Mouse (Mus musculus) E14TG2a.4 (cell line): Measurements from ENCODE around the gene Mthfd2.
A peak's percentile ranks its signal among the peaks of the same experiment; 100 is the strongest.

Experiments
- H3K27me3 ChIP-seq: 2 replicates; pipeline ENCODE4 v1.6.1; 2014; ENCODE audit warnings: low read length, control low read depth; ENCODE audit not compliant: insufficient read depth
- H3K36me3 ChIP-seq: 2 replicates; pipeline ENCODE4 v1.6.1; 2014; ENCODE audit warnings: low read length, control low read depth; ENCODE audit not compliant: insufficient read depth
- H3K4me1 ChIP-seq: replicated peaks from 2 replicates; pipeline ENCODE4 v1.6.1; 2014; ENCODE audit warnings: low read depth, low read length, control low read depth
- H3K4me3 ChIP-seq: replicated peaks from 2 replicates; pipeline ENCODE4 v1.5.1; 2014; ENCODE audit warnings: mild to moderate bottlenecking, low read length
- H3K9me3 ChIP-seq: 2 replicates; pipeline ENCODE4 v1.6.1; 2014; ENCODE audit warnings: low read length, control low read depth
- CTCF ChIP-seq: conservative IDR thresholded peaks from 2 replicates; pipeline ENCODE4 v1.5.1; 2014; ENCODE audit warnings: low read length
- NANOG ChIP-seq: IDR thresholded peaks from 2 replicates; pipeline ENCODE4 v1.6.1; 2014; ENCODE audit warnings: borderline replicate concordance, low read length, mixed read lengths
- POU5F1 ChIP-seq: IDR thresholded peaks from 2 replicates; pipeline ENCODE4 v1.6.1; 2014; ENCODE audit warnings: low read length, borderline replicate concordance

Mthfd2 gene

DNA sequence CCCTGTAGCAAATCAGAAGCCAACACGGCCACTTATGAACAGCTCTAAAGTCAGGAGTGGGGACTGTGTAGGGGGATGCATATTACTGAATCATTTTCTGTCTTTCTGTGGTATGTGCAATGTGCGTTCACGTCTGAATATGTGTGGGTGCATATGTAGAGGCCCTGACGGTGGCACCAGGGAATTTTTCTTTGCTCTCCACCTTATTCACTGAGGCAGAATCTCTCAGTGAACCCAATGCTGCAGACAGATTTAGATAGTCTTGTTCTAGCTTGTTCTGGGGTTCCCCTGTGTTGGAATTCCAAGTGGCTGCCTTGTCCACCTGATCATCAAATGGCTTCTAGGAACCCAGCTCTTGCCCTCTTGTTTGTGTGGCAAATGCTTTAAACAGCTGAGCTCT lies 58.1 kb downstream of the Mthfd2 start:
- H3K4me3 ChIP-seq, result no peak overlapping the region
- H3K4me1 ChIP-seq, result peaks cover 20% of the 10 kb centered on the region; the same call in 1 of the 2 replicates
- TF ChIP-seq NANOG, result no peak
- no peak for TF ChIP-seq CTCF
- TF ChIP-seq POU5F1, result no peak
- peaks cover 57% of the 10 kb centered on the region for H3K27me3 ChIP-seq
- H3K36me3 ChIP-seq, result no peaks in the 10 kb centered on the region
- peaks cover 3% of the 10 kb centered on the region; the same call in 1 of the 2 replicates for H3K9me3 ChIP-seq

DNA sequence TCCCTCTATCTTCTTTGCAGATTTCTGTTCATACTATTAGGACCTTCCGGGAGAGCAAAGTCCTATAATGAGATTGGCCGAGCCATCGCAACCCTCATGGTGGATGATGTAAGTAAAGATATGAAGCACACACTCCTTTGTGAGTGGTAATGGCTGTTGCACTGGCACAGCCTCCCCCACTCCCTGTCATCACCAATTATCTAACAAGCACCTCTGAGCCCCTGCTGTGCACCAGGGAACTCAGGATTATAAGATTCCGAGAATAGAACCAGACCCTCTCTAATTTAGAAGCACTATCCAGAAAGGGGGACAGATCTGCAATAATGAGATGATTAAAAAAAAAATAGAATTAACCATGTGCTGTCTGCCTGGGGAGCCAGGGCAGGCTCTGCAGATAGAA lies 60.1 kb downstream of the Mthfd2 start:
- no peaks in the 10 kb centered on the region for H3K9me3 ChIP-seq
- H3K4me1 ChIP-seq, result peaks cover 20% of the 10 kb centered on the region; the same call in 1 of the 2 replicates
- no peaks in the 10 kb centered on the region for H3K36me3 ChIP-seq
- TF ChIP-seq POU5F1, result no peak
- TF ChIP-seq NANOG, result no peak
- no peak for TF ChIP-seq CTCF
- peaks cover 47% of the 10 kb centered on the region for H3K27me3 ChIP-seq
- no peak overlapping the region for H3K4me3 ChIP-seq

DNA sequence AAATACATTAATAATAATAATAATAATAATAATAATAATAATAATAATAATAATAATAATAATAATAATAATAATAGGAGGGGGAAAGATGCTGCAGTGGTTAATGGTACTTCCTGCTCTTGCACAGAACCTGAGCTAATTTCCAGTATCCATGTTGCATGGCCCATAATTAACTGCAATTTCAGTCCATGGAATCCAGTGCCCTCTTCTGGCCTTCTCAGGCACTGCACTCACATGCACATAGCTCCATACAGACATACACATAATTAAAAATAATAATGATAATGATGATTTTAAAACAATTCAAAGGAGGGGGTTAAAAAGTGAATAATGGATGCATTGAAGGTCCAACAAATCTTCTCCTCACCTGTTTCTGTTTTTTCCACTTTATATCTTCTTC lies 60.5 kb downstream of the Mthfd2 start:
- Histone ChIP-seq H3K9me3 (no peaks in the 10 kb centered on the region), H3K4me3 (no peak overlapping the region), H3K4me1 (peaks cover 20% of the 10 kb centered on the region; the same call in 1 of the 2 replicates), H3K36me3 (no peaks in the 10 kb centered on the region), H3K27me3 (peaks cover 47% of the 10 kb centered on the region)
- TF ChIP-seq CTCF, result peak; percentile 93
- no peak for TF ChIP-seq NANOG

DNA sequence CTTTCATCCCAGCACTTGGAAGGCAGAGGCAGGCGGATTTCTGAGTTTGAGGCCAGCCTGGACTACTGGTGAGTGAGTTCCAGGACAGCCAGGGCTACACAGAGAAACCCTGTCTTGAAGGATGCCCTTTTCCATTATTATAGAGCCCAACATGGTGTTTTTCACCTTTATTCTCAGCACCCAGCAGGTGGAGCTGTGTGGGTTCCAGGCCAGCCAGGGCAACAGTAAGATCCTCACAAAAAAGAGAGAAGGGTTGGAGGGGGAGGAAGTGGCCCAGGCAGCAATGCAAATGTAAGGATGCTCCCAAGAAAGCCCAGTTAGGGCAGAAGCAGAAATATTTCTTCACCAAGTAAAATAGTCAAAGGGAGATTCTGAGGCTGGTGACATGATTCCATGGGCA lies 61.2 kb downstream of the Mthfd2 start:
- H3K4me1 ChIP-seq, result peaks cover 20% of the 10 kb centered on the region; the same call in 1 of the 2 replicates
- H3K27me3 ChIP-seq, result peaks cover 45% of the 10 kb centered on the region

More for the DNA sequence above, 61.2 kb downstream of the Mthfd2 start:
- Histone ChIP-seq H3K36me3 (no peaks in the 10 kb centered on the region), H3K9me3 (no peaks in the 10 kb centered on the region), H3K4me3 (no peak overlapping the region)
- no peak for TF ChIP-seq NANOG
- no peak for TF ChIP-seq POU5F1
- TF ChIP-seq CTCF, result peak; percentile 30
